Mouse (Mus musculus) c-Kit-positive CD71-negative TER-119-negative erythroid progenitor cells, embryonic 14.5 days (primary cell): ENCODE measurements around the gene Defa37.
"Not testable (repeated sequence)": the region's sequence is repeated elsewhere in the genome, so short reads cannot be mapped to it uniquely, and the experiment has no call there.

Experiments used
- DNase-seq: peaks from one replicate; pipeline ENCODE4 v3.0.0-alpha.2; 2013; ENCODE audit warnings: low read depth

Defa37 gene

DNA sequence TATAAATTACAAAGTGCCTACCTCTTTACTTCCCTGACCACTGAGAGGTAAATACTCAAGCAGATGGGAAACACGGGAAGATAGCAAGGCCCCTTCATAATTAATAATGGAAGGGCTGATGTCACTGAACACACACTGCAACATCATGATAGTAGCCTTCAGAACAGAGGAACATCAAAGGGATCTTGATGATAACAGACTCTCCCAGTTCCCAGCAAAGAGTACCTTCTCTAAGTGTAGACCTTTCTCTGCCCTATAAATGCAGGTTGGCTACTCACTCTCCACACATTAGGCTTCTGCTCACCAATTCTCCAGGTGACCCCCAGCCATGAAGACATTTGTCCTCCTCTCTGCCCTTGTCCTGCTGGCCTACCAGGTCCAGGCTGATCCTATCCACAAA lies at the start of gene Defa37:
Gene Defa37, plus strand, starts transcription at position 301 of the 400 bp plus-strand sequence.
- not testable (repeated sequence) for DNase-seq

DNA sequence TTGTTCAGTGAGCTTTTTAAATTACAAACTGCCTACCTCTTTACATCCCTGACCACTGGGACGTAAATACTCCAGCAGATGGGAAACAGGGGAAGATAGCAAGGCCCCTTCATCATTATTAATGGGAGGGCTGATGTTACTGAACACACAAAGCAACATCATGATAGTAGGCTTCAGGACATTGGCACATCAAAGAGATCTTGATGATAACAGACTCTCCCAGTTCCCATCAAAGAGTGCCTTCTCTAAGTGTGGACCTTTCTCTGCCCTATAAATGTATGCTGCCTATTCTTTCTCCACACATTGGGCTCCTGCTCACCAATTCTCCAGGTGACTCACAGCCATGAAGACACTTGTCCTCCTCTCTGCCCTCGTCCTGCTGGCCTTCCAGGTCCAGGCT lies 36.5 kb upstream of the Defa37 start, which contains the start of gene Defa32:
Gene Defa32, plus strand, starts transcription at position 301 of the 400 bp plus-strand sequence.
- not testable (repeated sequence) for DNase-seq

GRCm38 (mm10) chr8:21582706-21583105 lies 17.5 kb downstream of the Defa37 start, which contains the start of gene Defa28:
Defa28 (plus strand) TSS chr8:21583006.
- not testable (repeated sequence) for DNase-seq

- not testable (repeated sequence) for DNase-seq
These were observed 29.2 kb downstream of the Defa37 start, which contains the start of gene Gm7861 for GRCm38 (mm10) chr8:21594408-21594807. Gm7861 (minus strand) TSS chr8:21594508.
